Mouse (Mus musculus) bone marrow macrophage, adult 2 months (primary cell): Measurements from ENCODE around the gene Rasl12. TPM values are rescaled to one million over a fixed set of nuclear protein-coding genes. Genes with fewer than 3 reads are reported as not detected.

Experiments used
- H3K27ac ChIP-seq: 2 replicates; pipeline ENCODE4 v1.5.1; 2012; ENCODE audit warnings: low read depth, low read length; ENCODE audit not compliant: insufficient read depth
- H3K4me1 ChIP-seq: 2 replicates; pipeline ENCODE4 v1.6.1; 2012; ENCODE audit warnings: low read length; ENCODE audit not compliant: control insufficient read depth, insufficient read depth
- H3K4me3 ChIP-seq: 2 replicates; pipeline ENCODE4 v1.5.1; 2012; ENCODE audit warnings: mild to moderate bottlenecking, low read length, moderate library complexity; ENCODE audit not compliant: insufficient read depth
- CTCF ChIP-seq: IDR thresholded peaks from 2 replicates; pipeline ENCODE4 v1.5.1; 2012; ENCODE audit warnings: low read depth, mild to moderate bottlenecking, low read length, moderate library complexity
- POLR2A ChIP-seq: IDR thresholded peaks from 2 replicates; pipeline ENCODE4 v1.6.1; 2012; ENCODE audit warnings: mild to moderate bottlenecking, low read depth, low read length, borderline replicate concordance
- polyA plus RNA-seq: library from polyadenylated mRNA; stranded (reverse); fragments of >200 nt; gene quantifications from 2 replicates; pipeline ENCODE4 v1.2.4, GENCODE M21; 2012; ENCODE audit not compliant: missing spikeins, insufficient read depth, insufficient read length

Gene Rasl12
- polyA plus RNA-seq, 1 experiment = not detected

GRCm38 (mm10) chr9:65411326-65411725 is 13.0 kb downstream of the Rasl12 start:
- H3K4me1 ChIP-seq = no peaks in the 10 kb centered on the region
- H3K27ac ChIP-seq = no peak overlapping the region
- TF ChIP-seq POLR2A = no peak
- TF ChIP-seq CTCF = no peak
- no peak overlapping the region for H3K4me3 ChIP-seq

GRCm38 (mm10) chr9:65417738-65418137 is 19.4 kb downstream of the Rasl12 start:
- TF ChIP-seq CTCF (no peak), POLR2A (no peak)
- Histone ChIP-seq H3K27ac (no peak overlapping the region), H3K4me3 (no peak overlapping the region), H3K4me1 (no peaks in the 10 kb centered on the region)

GRCm38 (mm10) chr9:65419633-65420032 is 21.3 kb downstream of the Rasl12 start:
- no peak for TF ChIP-seq CTCF
- TF ChIP-seq POLR2A = no peak
- Histone ChIP-seq H3K4me1 (peaks cover 4% of the 10 kb centered on the region), H3K27ac (no peak overlapping the region), H3K4me3 (no peak overlapping the region)

- Histone ChIP-seq H3K4me3 (no peak within 1 kb of the TSS), H3K27ac (no peak within 1 kb of the TSS), H3K4me1 (peaks cover 7% of the 10 kb centered on the region)
- no peak for TF ChIP-seq CTCF
- no peak for TF ChIP-seq POLR2A
These were observed 24.6 kb downstream of the Rasl12 start, which contains the start of gene Slc51b for GRCm38 (mm10) chr9:65422760-65423501. Gene Slc51b (minus strand): TSS chr9:65422955.

- TF ChIP-seq POLR2A (no peak), CTCF (no peak)
- H3K4me1 ChIP-seq = peaks cover 7% of the 10 kb centered on the region
- no peak overlapping the region for H3K27ac ChIP-seq
- no peak overlapping the region for H3K4me3 ChIP-seq
These were observed 26.1 kb downstream of the Rasl12 start for GRCm38 (mm10) chr9:65424393-65424792.

GRCm38 (mm10) chr9:65427511-65427910 is 29.2 kb downstream of the Rasl12 start:
- TF ChIP-seq POLR2A = no peak
- TF ChIP-seq CTCF = no peak
- H3K4me1 ChIP-seq = peaks cover 7% of the 10 kb centered on the region
- no peak overlapping the region for H3K4me3 ChIP-seq
- no peak overlapping the region for H3K27ac ChIP-seq

- Histone ChIP-seq H3K27ac (no peak overlapping the region), H3K4me3 (no peak overlapping the region), H3K4me1 (peaks cover 7% of the 10 kb centered on the region)
- TF ChIP-seq POLR2A = no peak
- TF ChIP-seq CTCF = no peak
These were observed 29.7 kb downstream of the Rasl12 start for GRCm38 (mm10) chr9:65428003-65428402.

- TF ChIP-seq CTCF (no peak), POLR2A (no peak)
- Histone ChIP-seq H3K4me1 (peaks cover 6% of the 10 kb centered on the region; the same call in 1 of the 2 replicates), H3K4me3 (no peak overlapping the region), H3K27ac (no peak overlapping the region)
These were observed 32.1 kb downstream of the Rasl12 start for GRCm38 (mm10) chr9:65430401-65430800.

- Histone ChIP-seq H3K27ac (no peak overlapping the region), H3K4me1 (peaks cover 6% of the 10 kb centered on the region; the same call in 1 of the 2 replicates), H3K4me3 (no peak overlapping the region)
- no peak for TF ChIP-seq POLR2A
- no peak for TF ChIP-seq CTCF
These were observed 32.6 kb downstream of the Rasl12 start for GRCm38 (mm10) chr9:65430921-65431320.

- TF ChIP-seq CTCF (peak; percentile 31; the same call in 1 of the 2 replicates), POLR2A (no peak)
- Histone ChIP-seq H3K4me3 (no peak overlapping the region), H3K4me1 (peaks cover 9% of the 10 kb centered on the region; the same call in 1 of the 2 replicates)
These were observed 33.9 kb downstream of the Rasl12 start for GRCm38 (mm10) chr9:65432236-65432635.

More at GRCm38 (mm10) chr9:65432236-65432635, 33.9 kb downstream of the Rasl12 start:
- H3K27ac ChIP-seq = no peak overlapping the region
